Mouse (Mus musculus) layer of hippocampus, adult 8-10 months (tissue): Measurements from ENCODE around the gene Stx17. TPM values are rescaled to one million over a fixed set of nuclear protein-coding genes. Genes with fewer than 3 reads are reported as not detected.

ENCODE experiments used
- DNase-seq, 2 experiments: peaks; one replicate each; pipeline ENCODE4 v3.0.0; 2022; ENCODE audit warnings: low spot score in 2 of 2
- microRNA-seq, 2 experiments: library from miRNA; unstranded; fragments of <30 nt; microRNA quantifications; one replicate each; pipeline ENCODE4 v1.2.0; 2022
- total RNA-seq, 4 experiments: library from RNA; stranded (reverse); gene quantifications; 2 replicates each; pipeline ENCODE4 v1.2.4; 2022

Stx17 gene
- total RNA-seq, 4 experiments from 2014 or later = 21.0 to 27.3 (median 26.2) TPM

- DNase-seq = no peak
These were observed 35.7 kb downstream of the Stx17 start for GRCm38 (mm10) chr4:48160386-48160785.

- DNase-seq = no peak
These were observed 39.1 kb downstream of the Stx17 start for GRCm38 (mm10) chr4:48163851-48164250.

- DNase-seq = no peak
These were observed 51.0 kb downstream of the Stx17 start for GRCm38 (mm10) chr4:48175666-48176065.

- DNase-seq = no peak
These were observed 56.2 kb downstream of the Stx17 start for GRCm38 (mm10) chr4:48180922-48181321.

- no peak for DNase-seq
These were observed 56.7 kb downstream of the Stx17 start for GRCm38 (mm10) chr4:48181366-48181765.

- DNase-seq = no peak
These were observed 57.5 kb downstream of the Stx17 start for GRCm38 (mm10) chr4:48182115-48182806.

- no peak for DNase-seq
These were observed 73.2 kb downstream of the Stx17 start for GRCm38 (mm10) chr4:48197925-48198324.

- DNase-seq = no peak
These were observed 73.7 kb downstream of the Stx17 start for GRCm38 (mm10) chr4:48198447-48198846.

GRCm38 (mm10) chr4:48203564-48203963 is 78.8 kb downstream of the Stx17 start:
- DNase-seq = no peak

GRCm38 (mm10) chr4:48225173-48225572 is 100.5 kb downstream of the Stx17 start:
- peak; percentile 23 to 48 for DNase-seq

GRCm38 (mm10) chr4:48225604-48226003 is 100.9 kb downstream of the Stx17 start:
- no peak for DNase-seq

GRCm38 (mm10) chr4:48226800-48227199 is 102.1 kb downstream of the Stx17 start:
- DNase-seq = no peak

Small RNAs within 50 kb of the gene (microRNA-seq; reads per million reads assigned to microRNA genes)
- 0 reads per million in 2 experiments for gene Mir1958

Other genes with a start within 250 kb of the Stx17 start
- gene Nr4a3, start 79.8 kb upstream of the Stx17 start, total RNA-seq = 10 to 100 TPM; 49.2 to 68.0 (median 60.0) TPM
- 10 to 100 TPM; 31.1 to 43.4 (median 34.5) TPM for gene Erp44, start 154.6 kb downstream of the Stx17 start, total RNA-seq
- 10 to 100 TPM; 12.9 to 15.3 (median 14.7) TPM for gene Invs, start 154.8 kb downstream of the Stx17 start, total RNA-seq